Mouse (Mus musculus) left cerebral cortex, adult 11 months (tissue): ENCODE measurements around the gene Olfr593.
"Not testable (repeated sequence)": the region's sequence is repeated elsewhere in the genome, so short reads cannot be mapped to it uniquely, and the experiment has no call there.

Source experiments
- DNase-seq: peaks from one replicate; pipeline ENCODE4 v3.0.0; 2022; ENCODE audit warnings: low spot score

Gene Olfr593

DNA sequence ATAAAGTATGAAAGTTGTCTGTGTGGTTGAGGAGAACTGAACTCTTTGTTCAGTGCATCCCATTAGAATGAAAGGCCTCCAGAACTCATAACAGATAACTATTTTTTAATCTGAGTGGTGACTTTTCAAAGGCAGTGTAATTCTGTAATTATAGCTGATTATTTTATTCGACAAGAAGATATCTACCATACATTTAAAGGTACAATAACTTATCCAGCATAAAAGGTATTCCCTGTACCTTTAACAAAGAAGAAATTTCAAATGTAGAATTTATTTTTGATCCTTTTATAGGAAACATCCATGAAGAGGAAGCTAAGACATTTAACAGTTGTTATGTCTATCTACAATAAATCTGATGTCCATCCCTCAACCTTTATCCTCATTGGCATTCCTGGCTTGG, at the start of gene Olfr593:
TSS of gene Olfr593 (plus strand) at position 301 of the 400 bp plus-strand sequence.
- DNase-seq: no peak

DNA sequence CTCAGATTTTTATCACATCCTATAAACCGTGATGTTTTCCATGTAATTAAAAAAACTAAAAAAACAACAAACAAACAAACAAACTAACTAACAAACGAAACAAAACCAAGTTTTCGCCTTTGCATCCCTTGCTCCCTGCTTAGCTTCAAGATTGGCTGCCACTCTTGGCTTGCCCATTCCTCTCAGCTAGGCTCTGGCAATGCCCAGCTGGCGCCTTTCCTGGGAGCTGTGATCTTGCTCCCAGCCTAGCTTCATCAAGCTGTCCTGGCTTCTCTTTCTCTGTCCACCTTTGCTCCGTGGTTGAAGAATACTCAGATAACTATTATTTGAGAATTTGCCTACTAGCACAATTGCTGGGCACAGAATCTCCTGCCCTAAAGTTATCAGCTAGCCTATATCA, 42.0 kb upstream of the Olfr593 start:
- DNase-seq: no peak

- no peak for DNase-seq
These were observed 33.4 kb upstream of the Olfr593 start, which contains the start of gene Olfr591 for GRCm38 (mm10) chr7:103178240-103178639. Olfr591 (minus strand) TSS chr7:103178340.

DNA sequence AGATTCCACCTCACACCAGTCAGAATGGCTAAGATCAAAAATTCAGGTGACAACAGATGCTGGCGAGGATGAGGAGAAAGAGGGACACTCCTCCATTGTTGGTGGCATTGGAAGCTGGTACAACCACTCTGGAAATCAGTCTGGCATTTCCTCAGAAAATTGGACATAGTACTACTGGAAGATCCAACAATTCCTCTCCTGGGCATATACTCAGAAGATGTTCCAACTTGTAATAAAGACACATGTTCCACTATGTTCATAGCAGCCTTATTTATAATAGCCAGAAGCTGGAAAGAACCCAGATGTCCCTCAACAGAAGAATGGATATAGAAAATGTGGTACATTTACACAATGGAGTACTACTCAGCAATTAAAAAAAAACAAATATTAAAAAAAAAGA, 27.2 kb upstream of the Olfr593 start, which contains the start of gene Olfr592:
TSS of gene Olfr592 (plus strand) at position 301 of the 400 bp plus-strand sequence.
- not testable (repeated sequence) for DNase-seq

DNA sequence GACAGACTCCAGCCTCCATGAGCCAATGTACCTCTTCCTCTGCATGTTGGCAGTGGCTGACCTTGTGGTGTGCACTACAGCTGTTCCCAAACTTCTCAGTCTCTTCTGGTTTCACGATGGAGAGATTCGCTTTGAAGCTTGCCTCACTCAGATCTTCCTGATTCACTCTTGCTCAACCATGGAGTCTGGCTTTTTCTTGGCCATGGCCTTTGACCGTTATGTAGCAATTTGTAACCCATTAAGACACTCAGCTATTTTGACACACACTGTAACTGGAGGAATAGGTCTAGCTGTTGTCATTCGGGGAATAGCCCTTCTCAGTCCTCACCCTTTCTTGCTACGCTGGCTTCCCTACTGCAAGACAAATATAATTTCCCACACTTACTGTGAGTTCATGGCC, 388 bp downstream of the Olfr593 start:
- not testable (repeated sequence) for DNase-seq

DNA sequence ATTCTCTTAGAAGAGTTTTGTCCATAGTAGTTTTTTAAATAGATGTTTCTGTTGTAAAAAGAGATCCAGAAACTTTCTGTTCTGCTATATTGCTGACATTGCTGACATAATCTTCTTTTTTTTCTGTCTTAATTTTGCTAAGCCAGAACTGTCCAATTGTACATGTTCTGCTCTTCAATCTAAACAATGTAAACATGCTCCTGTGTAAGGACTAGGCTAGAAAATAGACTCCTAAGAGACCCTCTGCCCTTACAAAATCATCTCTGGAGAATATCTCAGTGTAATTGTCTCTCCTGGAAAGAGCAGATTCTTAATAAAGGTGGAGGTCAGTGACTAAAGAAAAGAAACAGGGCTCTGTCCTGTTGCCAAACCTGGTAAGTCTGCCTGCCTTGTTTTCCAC, 5.0 kb downstream of the Olfr593 start, which contains the start of gene Olfr594:
TSS of gene Olfr594 (plus strand) at position 301 of the 400 bp plus-strand sequence.
- DNase-seq: no peak

DNA sequence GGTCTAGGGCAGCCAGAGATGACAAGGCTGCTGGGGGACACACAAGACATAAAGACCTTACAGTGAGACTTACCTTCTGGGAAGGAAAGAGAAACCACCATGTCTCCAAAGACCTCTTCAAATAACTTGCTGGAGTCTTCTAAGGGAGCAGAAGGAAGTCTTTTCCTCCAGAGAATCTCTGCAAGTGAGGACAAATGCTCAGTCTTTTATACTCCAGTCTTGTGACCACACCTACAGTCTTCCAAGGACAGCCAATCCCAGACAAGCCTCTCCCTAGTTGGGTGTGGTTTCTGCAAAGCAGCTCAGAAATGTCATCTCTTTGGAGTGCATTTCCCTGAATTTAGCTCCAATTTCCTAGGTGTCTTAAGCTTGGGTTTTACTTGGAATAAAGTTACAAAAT, 40.7 kb downstream of the Olfr593 start, which contains the start of gene Usp17ld:
TSS of gene Usp17ld (minus strand) at position 101 of the 400 bp plus-strand sequence.
- not testable (repeated sequence) for DNase-seq
